Mouse (Mus musculus) limb, embryonic 12.5 days (tissue): ENCODE data around the gene Eif5. TPM values are rescaled to one million over a fixed set of nuclear protein-coding genes. Genes with fewer than 3 reads are reported as not detected.
"Not testable (repeated sequence)": the region's sequence is repeated elsewhere in the genome, so short reads cannot be mapped to it uniquely, and the experiment has no call there.

Experiments
- ATAC-seq: fragments of 200-750 bp; cut with Nextera tagmentation; 2 replicates; pipeline ENCODE4 v1.8.0; 2017; ENCODE audit warnings: low read depth, moderate TSS enrichment; ENCODE audit not compliant: insufficient number of reproducible peaks, insufficient read depth, low FRiP score, low TSS enrichment
- H3K27ac ChIP-seq: fragments of 300-500 bp; sonication (generic); 2 replicates; pipeline ENCODE4 v1.5.1; 2016; ENCODE audit warnings: mild to moderate bottlenecking, moderate library complexity
- H3K27me3 ChIP-seq: fragments of 300-500 bp; sonication (generic); 2 replicates; pipeline ENCODE4 v1.6.1; 2016; ENCODE audit warnings: mild to moderate bottlenecking, moderate library complexity
- H3K36me3 ChIP-seq: fragments of 300-500 bp; sonication (generic); 2 replicates; pipeline ENCODE4 v1.6.1; 2016; ENCODE audit warnings: mild to moderate bottlenecking, moderate library complexity
- H3K4me1 ChIP-seq: fragments of 300-500 bp; sonication (generic); replicated peaks from 2 replicates; pipeline ENCODE4 v1.6.1; 2016
- H3K4me2 ChIP-seq: fragments of 300-500 bp; sonication (generic); 2 replicates; pipeline ENCODE4 v1.6.1; 2016; ENCODE audit warnings: mild to moderate bottlenecking, moderate library complexity
- H3K4me3 ChIP-seq: fragments of 300-500 bp; sonication (generic); replicated peaks from 2 replicates; pipeline ENCODE4 v1.5.1; 2016; ENCODE audit warnings: mild to moderate bottlenecking
- H3K9ac ChIP-seq: fragments of 300-500 bp; sonication (generic); replicated peaks from 2 replicates; pipeline ENCODE4 v1.6.1; 2016; ENCODE audit warnings: mild to moderate bottlenecking, moderate library complexity
- H3K9me3 ChIP-seq: fragments of 300-500 bp; sonication (generic); 2 replicates; pipeline ENCODE4 v1.6.1; 2016; ENCODE audit warnings: mild to moderate bottlenecking, moderate library complexity
- WGBS: fragments of 180-500 bp; shearing (Covaris S2); methylation state at CpG from one replicate; pipeline ENCODE4 v1.1.7; 2016; 5-methylcytosine and 5-hydroxymethylcytosine counted together
- polyA plus RNA-seq: library from polyadenylated mRNA; unstranded; fragments of >200 nt; fragmentation: Nextera tagmentation; extraction: Ambion mirVana; gene quantifications from 2 replicates; pipeline ENCODE4 v1.2.1, GENCODE M21; 2016

Gene Eif5
- polyA plus RNA-seq, 1 experiment from 2014 or later, result 718 TPM

DNA sequence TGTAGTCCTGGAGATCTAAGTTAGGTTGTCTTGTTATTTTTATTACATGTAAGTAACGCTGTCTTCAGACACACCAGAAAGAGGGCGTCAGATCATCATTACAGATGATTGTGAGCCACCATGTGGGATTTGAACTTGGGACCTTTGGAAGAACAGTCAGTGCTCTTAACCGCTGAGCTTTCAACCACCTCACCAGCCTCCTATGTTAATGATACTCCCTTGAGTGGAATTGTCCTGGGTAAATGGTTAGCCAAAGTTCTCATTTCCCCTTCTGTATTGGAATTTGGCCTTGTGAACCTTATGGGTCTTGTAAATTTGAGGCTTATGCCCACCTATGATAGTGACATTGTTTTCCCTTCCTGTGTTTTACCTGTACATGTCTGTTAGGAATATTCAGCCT is 9.3 kb downstream of the Eif5 start:
- Histone ChIP-seq H3K9me3 (no peaks in the 10 kb centered on the region), H3K4me3 (no peak overlapping the region), H3K27me3 (no peaks in the 10 kb centered on the region), H3K4me2 (no peak overlapping the region), H3K27ac (no peak overlapping the region), H3K9ac (no peak overlapping the region), H3K36me3 (peaks cover 56% of the 10 kb centered on the region), H3K4me1 (no peaks in the 10 kb centered on the region)
- ATAC-seq, result no peak
- 91% methylated on average over 3 of the region's 3 CpGs for WGBS

DNA sequence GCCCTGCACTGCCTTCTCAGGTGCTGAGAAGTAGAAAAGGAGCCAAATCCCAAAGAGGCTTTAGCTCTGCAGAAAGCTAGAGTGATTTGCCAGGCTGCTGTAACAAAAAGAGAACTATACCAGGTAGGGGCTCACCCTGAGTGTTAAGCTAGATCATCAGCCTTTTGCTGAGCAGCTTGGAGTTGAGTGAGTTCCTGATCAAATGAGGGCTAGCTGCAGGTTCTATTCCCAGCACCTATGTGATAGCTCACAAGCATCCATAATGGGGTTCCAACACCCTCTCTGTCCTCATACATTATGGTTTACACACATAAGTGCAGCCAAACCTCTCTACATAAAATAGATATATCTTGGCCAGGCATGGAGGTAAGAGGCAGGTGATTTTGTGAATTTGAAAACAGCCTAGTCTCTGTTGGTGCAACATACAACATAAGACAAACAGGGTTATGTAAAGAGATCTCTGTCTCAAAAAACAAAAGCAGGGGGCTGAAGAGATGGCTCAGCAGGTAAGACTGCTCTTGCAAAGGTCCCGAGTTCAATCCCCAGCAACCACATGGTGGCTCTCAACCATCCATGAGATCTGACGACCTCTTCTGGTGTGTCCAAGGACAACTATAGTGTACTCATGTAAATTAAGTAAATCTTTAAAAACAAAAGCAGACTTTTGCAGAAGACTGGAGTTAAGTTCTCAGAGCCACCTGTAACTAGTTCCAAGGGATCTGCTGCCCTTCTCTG is 10.9 kb downstream of the Eif5 start:
- Histone ChIP-seq H3K4me3 (no peak overlapping the region), H3K27ac (no peak overlapping the region), H3K36me3 (peaks cover 40% of the 10 kb centered on the region), H3K9me3 (no peaks in the 10 kb centered on the region), H3K4me2 (no peak overlapping the region), H3K4me1 (no peaks in the 10 kb centered on the region), H3K9ac (no peak overlapping the region), H3K27me3 (no peaks in the 10 kb centered on the region)
- WGBS, result 66% methylated on average over 2 of the region's 2 CpGs
- ATAC-seq, result no peak

DNA sequence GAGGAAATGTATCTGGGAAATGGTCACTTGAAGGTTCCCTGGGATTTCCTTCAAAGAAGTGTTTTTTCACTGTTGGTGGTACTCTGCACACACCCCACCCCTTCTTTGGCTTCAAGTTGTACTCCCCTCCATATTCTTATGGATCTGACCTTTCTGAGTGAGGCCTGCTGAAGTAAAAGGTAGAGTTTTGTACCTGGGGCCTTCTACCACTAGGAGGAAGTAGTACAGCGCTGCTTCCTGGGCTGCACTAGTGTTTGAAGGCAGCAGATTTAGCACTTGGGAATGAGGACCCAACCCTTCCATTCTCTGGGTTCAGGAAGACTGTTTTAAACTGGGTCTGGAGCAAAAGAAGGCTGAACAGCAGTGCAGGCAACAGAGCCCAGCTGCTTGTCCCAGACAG is 12.9 kb downstream of the Eif5 start:
- Histone ChIP-seq H3K4me3 (no peak overlapping the region), H3K36me3 (peaks cover 25% of the 10 kb centered on the region), H3K27me3 (no peaks in the 10 kb centered on the region), H3K4me2 (no peak overlapping the region), H3K9ac (no peak overlapping the region), H3K4me1 (no peaks in the 10 kb centered on the region), H3K27ac (no peak overlapping the region), H3K9me3 (no peaks in the 10 kb centered on the region)
- WGBS, result 59% methylated on average over 1 of the region's 1 CpGs
- no peak for ATAC-seq

DNA sequence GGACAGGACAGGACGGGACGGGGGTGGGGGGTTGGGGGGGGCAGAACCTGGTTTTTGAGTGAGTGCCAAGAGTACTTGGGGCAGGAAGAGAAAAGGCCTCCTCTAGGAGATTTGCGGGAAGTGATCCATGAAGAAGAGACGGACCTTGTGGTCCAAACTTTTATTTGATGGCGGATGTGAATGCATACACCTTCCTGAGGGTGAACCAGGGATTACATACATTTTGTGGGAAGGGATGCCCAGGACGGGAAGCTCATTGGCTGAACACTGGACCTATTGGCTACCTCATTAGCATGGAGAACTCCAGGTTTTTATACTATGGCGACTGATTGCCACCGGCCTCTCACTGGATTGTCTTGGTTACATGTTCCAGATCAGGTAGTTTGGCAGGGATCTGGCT is 14.5 kb downstream of the Eif5 start:
- 70% methylated on average over 8 of the region's 8 CpGs for WGBS
- Histone ChIP-seq H3K27me3 (no peaks in the 10 kb centered on the region), H3K36me3 (peaks cover 12% of the 10 kb centered on the region), H3K27ac (no peak overlapping the region), H3K4me3 (no peak overlapping the region), H3K9me3 (no peaks in the 10 kb centered on the region), H3K4me2 (no peak overlapping the region), H3K9ac (no peak overlapping the region), H3K4me1 (no peaks in the 10 kb centered on the region)
- ATAC-seq, result no peak

DNA sequence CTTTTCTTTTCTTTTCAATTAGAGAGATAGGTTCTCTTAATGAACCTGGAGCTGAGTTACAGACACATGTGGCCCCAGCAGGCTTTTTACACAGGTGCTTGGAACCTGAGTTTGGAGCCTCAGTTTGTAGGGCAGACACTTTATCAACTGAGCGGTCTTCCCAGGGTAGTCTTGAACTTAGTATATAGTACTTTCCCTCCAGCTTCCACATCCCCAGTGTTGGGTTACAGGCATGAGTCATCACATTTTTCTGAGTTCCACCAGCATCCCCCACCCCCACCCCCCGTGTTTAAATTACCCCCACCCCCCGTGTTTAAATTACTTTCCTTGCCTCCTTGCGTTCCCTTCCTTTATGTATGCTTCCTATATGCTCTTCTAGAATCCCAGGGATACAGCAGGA is 17.5 kb downstream of the Eif5 start:
- Histone ChIP-seq H3K36me3 (no peaks in the 10 kb centered on the region), H3K4me1 (no peaks in the 10 kb centered on the region; the same call in 1 of the 2 replicates), H3K27ac (no peak overlapping the region), H3K27me3 (no peaks in the 10 kb centered on the region), H3K9me3 (no peaks in the 10 kb centered on the region), H3K4me3 (no peak overlapping the region), H3K4me2 (no peak overlapping the region), H3K9ac (no peak overlapping the region)
- no peak for ATAC-seq
- WGBS, result 63% methylated on average over 4 of the region's 4 CpGs

DNA sequence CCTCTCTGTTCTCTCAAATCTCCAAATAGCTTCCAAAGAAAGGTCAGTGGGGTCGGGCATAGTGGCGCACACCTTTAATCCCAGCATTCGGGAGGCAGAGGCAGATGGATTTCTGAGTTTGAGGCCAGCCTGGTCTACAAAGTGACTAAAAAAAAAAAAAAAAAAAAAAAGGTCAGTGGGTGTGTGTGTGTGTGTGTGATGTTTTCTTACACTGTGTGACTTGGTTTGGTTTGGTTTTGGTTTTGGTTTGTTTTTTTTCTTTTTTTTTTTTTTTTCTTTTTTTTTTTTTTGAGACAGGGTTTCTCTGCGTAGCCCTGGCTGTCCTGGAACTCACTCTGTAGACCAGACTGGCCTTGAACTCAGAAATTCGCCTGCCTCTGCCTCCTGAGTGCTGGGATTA is 18.1 kb downstream of the Eif5 start:
- not testable (repeated sequence) for H3K4me1 ChIP-seq, H3K9ac ChIP-seq, H3K27ac ChIP-seq, H3K9me3 ChIP-seq, H3K36me3 ChIP-seq, ATAC-seq, H3K4me2 ChIP-seq, H3K27me3 ChIP-seq, H3K4me3 ChIP-seq
- WGBS, result 77% methylated on average over 5 of the region's 5 CpGs

DNA sequence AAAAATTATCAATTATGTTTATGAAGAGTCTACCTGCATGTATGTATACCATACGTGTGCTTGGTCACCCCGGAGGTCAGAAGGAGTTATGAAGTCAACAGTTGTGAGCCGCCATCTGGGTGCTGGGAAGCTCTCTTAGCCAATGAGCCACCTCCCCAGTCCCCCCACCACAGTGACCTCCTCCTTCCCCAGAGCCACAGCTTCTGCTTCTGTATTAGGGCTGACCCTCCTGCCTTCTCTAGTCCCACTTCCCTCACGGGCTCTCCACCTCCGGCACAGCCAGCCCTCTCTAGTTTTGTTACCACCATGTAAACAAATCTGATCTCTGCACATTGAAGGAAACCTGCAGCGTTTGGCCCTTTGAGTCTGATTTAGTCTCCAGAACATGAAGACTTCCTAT is 19.7 kb downstream of the Eif5 start:
- ATAC-seq, result no peak
- WGBS, result 62% methylated on average over 6 of the region's 6 CpGs
- Histone ChIP-seq H3K4me2 (no peak overlapping the region), H3K27ac (no peak overlapping the region), H3K36me3 (no peaks in the 10 kb centered on the region), H3K4me3 (no peak overlapping the region), H3K4me1 (peaks cover 3% of the 10 kb centered on the region), H3K9ac (no peak overlapping the region), H3K9me3 (no peaks in the 10 kb centered on the region), H3K27me3 (no peaks in the 10 kb centered on the region)

DNA sequence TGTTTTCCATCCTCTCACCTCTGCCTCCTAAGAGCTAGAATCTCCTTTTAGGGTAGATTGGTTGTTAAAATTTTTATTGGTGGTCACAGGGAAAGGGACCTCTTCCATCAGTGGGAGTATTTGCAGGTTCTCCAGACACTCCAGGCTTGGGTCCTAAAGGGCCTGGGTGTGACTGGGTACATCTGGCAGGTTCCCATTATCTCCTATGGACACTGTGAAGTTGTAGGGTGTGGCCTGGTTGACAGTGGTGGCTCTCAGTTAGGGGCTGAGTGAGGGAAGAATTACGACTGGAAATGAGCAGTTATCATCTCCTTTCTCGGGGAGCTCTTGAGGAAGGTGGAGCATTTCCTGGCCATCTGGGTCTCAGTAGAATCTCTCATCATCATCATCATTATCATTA is 20.8 kb downstream of the Eif5 start:
- Histone ChIP-seq H3K4me3 (no peak overlapping the region), H3K9ac (no peak overlapping the region), H3K27me3 (no peaks in the 10 kb centered on the region), H3K36me3 (no peaks in the 10 kb centered on the region), H3K9me3 (no peaks in the 10 kb centered on the region), H3K4me2 (no peak overlapping the region), H3K27ac (no peak overlapping the region), H3K4me1 (peaks cover 10% of the 10 kb centered on the region)
- ATAC-seq, result no peak
- WGBS, result 31% methylated on average over 2 of the region's 2 CpGs

DNA sequence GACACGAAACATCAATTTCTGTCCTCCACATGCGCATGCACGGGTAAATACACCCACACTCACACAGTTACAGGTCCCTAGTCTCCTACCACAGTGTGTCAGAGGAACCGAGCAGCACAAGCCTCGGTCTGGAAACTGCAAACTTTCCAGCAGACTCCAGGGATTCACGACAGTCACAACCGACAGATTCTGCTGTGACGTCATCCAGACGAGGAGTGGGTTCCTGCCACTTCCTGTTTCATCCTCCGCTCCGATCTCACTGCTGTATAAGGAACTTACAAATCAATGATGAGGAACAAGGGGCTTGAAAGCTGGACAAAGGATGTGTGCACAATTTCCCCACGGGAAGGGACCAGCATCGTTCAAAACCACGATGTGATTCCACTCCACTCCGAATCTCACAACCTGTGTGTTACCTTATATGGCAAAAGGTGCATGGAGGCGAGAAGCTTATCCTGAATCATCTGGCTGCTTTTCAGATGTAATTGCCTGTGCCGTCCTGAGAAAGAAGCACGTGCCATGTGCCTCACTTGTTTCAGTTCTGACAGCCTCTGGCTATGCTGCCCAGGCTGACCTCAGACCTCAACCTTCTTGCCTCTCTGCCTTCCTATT is 21.9 kb downstream of the Eif5 start:
- no peak overlapping the region for H3K4me3 ChIP-seq

DNA sequence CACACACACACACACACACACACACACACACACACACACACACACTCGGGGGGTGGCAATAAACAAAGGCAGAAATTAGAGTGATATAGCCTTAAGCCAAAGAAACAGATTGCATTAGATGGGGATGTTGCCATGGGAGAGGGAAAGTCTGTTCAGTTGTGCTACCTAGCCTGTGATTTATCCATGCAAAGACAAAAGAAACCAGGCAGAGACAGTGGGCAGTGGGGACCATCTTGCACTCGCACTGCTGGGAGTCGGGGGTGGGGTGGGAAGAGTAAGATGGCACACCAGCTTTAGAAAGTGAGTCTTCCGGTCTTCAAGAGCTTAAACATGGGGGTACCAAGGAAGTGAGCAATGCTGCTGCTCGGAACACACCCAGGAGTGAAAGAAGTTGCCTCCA is 22.5 kb downstream of the Eif5 start:
- no peak overlapping the region for H3K9ac ChIP-seq
- H3K9me3 ChIP-seq, result no peaks in the 10 kb centered on the region
- no peak overlapping the region for H3K27ac ChIP-seq
- H3K4me3 ChIP-seq, result no peak overlapping the region
- H3K4me1 ChIP-seq, result peaks cover 10% of the 10 kb centered on the region
- ATAC-seq, result no peak
- H3K27me3 ChIP-seq, result no peaks in the 10 kb centered on the region
- H3K4me2 ChIP-seq, result no peak overlapping the region
- WGBS, result 75% methylated on average over 5 of the region's 5 CpGs
- H3K36me3 ChIP-seq, result no peaks in the 10 kb centered on the region

More for the DNA sequence above, 21.9 kb downstream of the Eif5 start:
- no peak for ATAC-seq
- WGBS, result 59% methylated on average over 18 of the region's 18 CpGs
- no peak overlapping the region for H3K27ac ChIP-seq
- peak overlapping the region; percentile 15; the same call in 1 of the 2 replicates for H3K4me2 ChIP-seq
- H3K9ac ChIP-seq, result no peak overlapping the region
- peaks cover 10% of the 10 kb centered on the region for H3K4me1 ChIP-seq
- H3K36me3 ChIP-seq, result no peaks in the 10 kb centered on the region
- no peaks in the 10 kb centered on the region for H3K27me3 ChIP-seq
- no peaks in the 10 kb centered on the region for H3K9me3 ChIP-seq

DNA sequence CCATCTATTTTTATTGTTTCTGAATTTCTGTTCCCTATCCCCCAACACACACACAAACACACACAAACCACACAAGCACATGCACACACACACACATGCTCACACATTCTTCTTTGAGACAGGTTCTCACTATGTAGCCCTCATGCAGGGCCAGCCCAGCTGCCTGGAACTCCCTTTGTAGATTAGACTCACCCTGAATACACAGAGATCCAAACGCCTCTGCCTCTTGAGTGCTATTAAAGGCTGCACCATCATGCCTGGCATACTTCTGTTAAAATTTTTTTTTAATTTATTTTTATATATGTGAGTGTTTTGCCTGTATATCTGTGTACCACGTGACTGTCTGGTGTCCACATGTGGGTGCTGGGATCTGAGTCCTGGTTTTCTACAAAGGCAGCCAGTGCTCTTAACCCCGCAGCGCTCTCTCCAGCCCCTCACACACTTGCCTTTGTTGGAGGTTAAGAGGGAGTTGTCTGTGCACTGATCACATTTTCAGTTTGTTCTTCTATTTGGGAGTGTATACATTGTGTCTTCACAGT is 24.5 kb downstream of the Eif5 start:
- Histone ChIP-seq H3K4me3 (no peak overlapping the region), H3K4me2 (no peak overlapping the region), H3K9me3 (no peaks in the 10 kb centered on the region), H3K9ac (no peak overlapping the region), H3K27me3 (no peaks in the 10 kb centered on the region), H3K36me3 (no peaks in the 10 kb centered on the region), H3K27ac (peak overlapping the region; percentile 41; the same call in 1 of the 2 replicates), H3K4me1 (peaks cover 10% of the 10 kb centered on the region)
- no peak for ATAC-seq
- WGBS, result 52% methylated on average over 4 of the region's 4 CpGs
